Mouse (Mus musculus) hindbrain, embryonic 15.5 days (tissue): ENCODE measurements at regions not wholly inside any gene's neighbourhood (a gene's known extent, or its start where the extent isn't known, plus 50 kb on each side); places are given as distances from the start of the nearest gene placed in this dataset.

Source experiments
- ATAC-seq: fragments of 200-750 bp; cut with Nextera tagmentation; 2 replicates; pipeline ENCODE4 v1.8.0; 2017; ENCODE audit warnings: low read depth, moderate number of reproducible peaks, moderate TSS enrichment; ENCODE audit not compliant: low FRiP score
- H3K27ac ChIP-seq: fragments of 300-500 bp; sonication (generic); replicated peaks from 2 replicates; pipeline ENCODE4 v1.5.1; 2015; ENCODE audit warnings: mild to moderate bottlenecking, inconsistent platforms
- H3K27me3 ChIP-seq: fragments of 300-500 bp; sonication (generic); 2 replicates; pipeline ENCODE4 v1.6.1; 2015; ENCODE audit warnings: control low read depth, inconsistent platforms
- H3K36me3 ChIP-seq: fragments of 300-500 bp; sonication (generic); 2 replicates; pipeline ENCODE4 v1.6.1; 2015; ENCODE audit warnings: control low read depth, inconsistent platforms
- H3K4me1 ChIP-seq: fragments of 300-500 bp; sonication (generic); replicated peaks from 2 replicates; pipeline ENCODE4 v1.6.1; 2015; ENCODE audit warnings: control low read depth, inconsistent platforms
- H3K4me2 ChIP-seq: fragments of 300-500 bp; sonication (generic); 2 replicates; pipeline ENCODE4 v1.6.1; 2015; ENCODE audit warnings: moderate library complexity, mild to moderate bottlenecking, inconsistent platforms
- H3K4me3 ChIP-seq: fragments of 300-500 bp; sonication (generic); 2 replicates; pipeline ENCODE4 v1.5.1; 2015; ENCODE audit warnings: mild to moderate bottlenecking, inconsistent platforms
- H3K9ac ChIP-seq: fragments of 300-500 bp; sonication (generic); 2 replicates; pipeline ENCODE4 v1.6.1; 2015; ENCODE audit warnings: inconsistent platforms
- H3K9me3 ChIP-seq: fragments of 300-500 bp; sonication (generic); 2 replicates; pipeline ENCODE4 v1.6.1; 2016; ENCODE audit warnings: control low read depth, inconsistent platforms
- WGBS: fragments of 180-500 bp; shearing (Covaris S2); methylation state at CpG from one replicate; pipeline ENCODE4 v1.1.7; 2015; 5-methylcytosine and 5-hydroxymethylcytosine counted together

DNA sequence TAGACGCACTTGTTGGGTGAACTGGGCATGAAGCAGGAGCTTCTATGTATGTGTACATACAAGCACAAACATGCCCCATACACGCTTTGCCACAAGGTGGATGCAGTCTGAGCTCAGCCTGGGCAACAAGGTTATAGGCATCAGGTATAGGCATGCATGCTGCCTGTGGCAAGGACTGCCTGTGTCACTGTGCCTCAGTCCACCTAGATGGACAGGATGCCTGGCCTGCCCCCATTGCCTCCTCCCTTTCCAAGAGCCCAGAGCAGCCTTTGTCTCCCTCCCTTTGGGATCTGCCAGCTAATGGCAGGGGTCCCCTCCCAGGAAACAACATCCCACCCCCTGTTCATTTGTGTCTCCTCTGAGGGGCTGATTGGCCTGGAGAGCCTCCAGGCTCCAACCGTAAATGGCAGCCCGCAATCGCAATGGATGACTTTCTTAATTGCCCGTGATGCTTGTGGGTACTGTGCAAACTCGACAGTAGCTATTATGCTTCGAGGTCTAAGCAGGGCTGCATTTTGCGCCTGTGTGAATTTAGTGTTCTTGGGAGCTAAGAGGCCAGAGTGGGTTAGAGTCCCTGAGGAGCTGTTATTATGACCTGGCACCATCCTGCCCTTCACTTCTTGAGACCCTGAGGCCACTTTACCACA is 293.6 kb downstream of the Tns1 start:
- no peak overlapping the region for H3K27ac ChIP-seq

DNA sequence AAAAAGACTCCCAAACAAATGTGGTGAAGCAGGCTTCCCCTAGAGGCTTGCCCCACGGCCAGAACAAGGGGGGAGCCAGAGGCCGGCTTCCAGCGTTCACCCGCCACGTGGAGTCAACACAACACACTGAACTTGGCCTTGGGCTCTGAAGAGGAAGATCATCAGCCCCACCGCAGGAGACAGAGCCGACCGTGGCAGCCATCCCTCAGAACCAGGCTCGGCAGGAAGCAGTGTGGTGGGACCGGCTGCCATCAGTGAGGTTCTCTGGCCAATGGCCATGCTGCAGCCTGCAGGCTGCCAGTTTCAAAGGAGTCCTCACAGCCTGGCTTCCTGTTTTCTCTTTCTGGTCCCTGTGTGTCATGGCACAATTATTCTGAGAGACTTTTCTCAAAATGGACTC is 295.3 kb downstream of the Tns1 start:
- no peak for ATAC-seq
- no peaks in the 10 kb centered on the region for H3K9me3 ChIP-seq

More for the DNA sequence above, 293.6 kb downstream of the Tns1 start:
- peaks cover 14% of the 10 kb centered on the region for H3K4me1 ChIP-seq
- no peak overlapping the region for H3K9ac ChIP-seq
- no peaks in the 10 kb centered on the region for H3K27me3 ChIP-seq
- no peak overlapping the region for H3K4me3 ChIP-seq
- no peaks in the 10 kb centered on the region for H3K36me3 ChIP-seq
- no peaks in the 10 kb centered on the region for H3K9me3 ChIP-seq
- peak; percentile 57; the same call in 1 of the 2 replicates for ATAC-seq
- H3K4me2 ChIP-seq = no peak overlapping the region
- 52% methylated on average over 9 of the region's 9 CpGs for WGBS

DNA sequence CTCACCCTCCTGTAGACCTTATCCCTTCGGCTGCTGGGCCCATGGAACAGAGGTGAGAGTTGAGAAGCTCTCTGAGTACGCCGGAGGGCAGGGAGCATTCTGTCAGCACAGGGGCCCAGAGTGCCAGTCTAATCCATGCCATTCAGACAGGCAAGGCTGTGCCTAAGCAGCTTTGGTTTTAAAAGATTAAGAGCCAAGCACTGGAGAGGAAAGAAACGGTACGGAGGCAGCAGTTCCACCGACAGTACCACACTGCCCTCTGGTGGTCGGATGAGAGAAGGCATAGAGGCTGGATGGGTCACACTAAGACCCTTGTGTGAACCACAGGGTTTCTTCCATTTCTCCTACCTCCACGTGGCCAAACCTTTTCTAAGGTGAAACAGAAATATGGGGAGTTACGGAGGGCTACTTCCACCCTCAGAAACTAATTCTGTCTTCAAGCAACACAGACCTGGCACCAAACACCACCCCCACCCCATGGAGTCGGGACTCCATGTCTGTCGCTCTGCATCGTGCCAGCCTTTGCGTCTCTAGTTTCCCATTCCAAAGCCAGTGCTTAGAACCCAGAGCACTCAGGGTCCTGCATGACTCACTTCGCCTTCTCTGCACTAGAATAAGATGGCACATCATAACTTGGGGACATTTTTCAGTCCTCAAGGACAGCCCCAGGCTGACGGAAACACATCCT is 297.9 kb downstream of the Tns1 start:
- H3K4me2 ChIP-seq = no peak overlapping the region
- no peak overlapping the region; the same call in 1 of the 2 replicates for H3K27ac ChIP-seq
- ATAC-seq = peak; percentile 86
- 38% methylated on average over 15 of the region's 15 CpGs for WGBS
- no peak overlapping the region for H3K9ac ChIP-seq
- H3K36me3 ChIP-seq = no peaks in the 10 kb centered on the region
- H3K4me1 ChIP-seq = peaks cover 14% of the 10 kb centered on the region
- no peak overlapping the region for H3K4me3 ChIP-seq
- H3K27me3 ChIP-seq = no peaks in the 10 kb centered on the region
- no peaks in the 10 kb centered on the region for H3K9me3 ChIP-seq

More for the DNA sequence above, 295.3 kb downstream of the Tns1 start:
- WGBS = 35% methylated on average over 10 of the region's 10 CpGs
- no peak overlapping the region for H3K27ac ChIP-seq
- H3K4me3 ChIP-seq = no peak overlapping the region
- no peaks in the 10 kb centered on the region for H3K36me3 ChIP-seq
- H3K4me2 ChIP-seq = no peak overlapping the region; the same call in 1 of the 2 replicates
- H3K4me1 ChIP-seq = peaks cover 14% of the 10 kb centered on the region
- H3K27me3 ChIP-seq = no peaks in the 10 kb centered on the region
- no peak overlapping the region for H3K9ac ChIP-seq

DNA sequence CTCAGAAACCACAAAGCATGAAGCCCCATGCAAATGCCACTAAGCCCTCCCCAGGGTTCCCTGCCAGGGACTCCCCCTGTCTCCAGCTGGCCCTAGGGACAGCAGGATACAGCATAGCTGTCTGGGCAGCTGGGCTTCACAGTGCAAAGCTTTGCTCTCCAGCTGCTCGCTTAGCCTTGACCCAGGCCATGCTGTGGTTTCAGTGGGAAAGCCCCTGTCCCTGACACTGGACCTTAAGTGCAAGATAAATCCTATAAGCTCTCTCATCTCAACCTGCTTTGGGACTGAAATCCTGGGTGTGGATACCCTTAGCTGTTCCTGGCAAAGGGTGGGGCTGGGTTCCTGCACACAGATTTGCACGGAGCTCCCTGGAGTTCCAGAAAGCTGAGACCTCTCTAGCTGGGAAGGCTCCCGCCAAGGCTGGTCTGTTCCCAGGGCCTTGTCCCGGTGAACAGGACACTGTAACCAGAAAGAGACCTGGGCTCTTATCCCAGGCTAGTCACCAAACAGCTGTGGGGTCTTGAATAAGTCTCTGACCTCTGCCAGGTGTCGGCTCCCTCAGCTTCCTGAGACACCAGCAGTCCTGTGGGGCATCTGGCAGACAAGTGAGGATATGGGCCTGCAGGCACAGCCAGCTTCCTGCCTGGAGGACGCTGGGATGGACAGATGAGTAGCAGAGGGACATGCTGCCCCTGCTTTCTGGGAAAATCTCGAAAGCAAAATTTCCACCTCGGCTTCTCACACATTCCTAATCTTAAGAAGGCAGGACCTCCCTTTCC is 299.7 kb downstream of the Tns1 start:
- no peak for ATAC-seq
- no peak overlapping the region for H3K27ac ChIP-seq
- WGBS = 58% methylated on average over 8 of the region's 8 CpGs
- no peaks in the 10 kb centered on the region for H3K27me3 ChIP-seq
- no peaks in the 10 kb centered on the region for H3K36me3 ChIP-seq
- H3K4me2 ChIP-seq = no peak overlapping the region
- H3K9me3 ChIP-seq = no peaks in the 10 kb centered on the region
- no peak overlapping the region for H3K4me3 ChIP-seq
- peaks cover 8% of the 10 kb centered on the region for H3K4me1 ChIP-seq
- H3K9ac ChIP-seq = no peak overlapping the region

DNA sequence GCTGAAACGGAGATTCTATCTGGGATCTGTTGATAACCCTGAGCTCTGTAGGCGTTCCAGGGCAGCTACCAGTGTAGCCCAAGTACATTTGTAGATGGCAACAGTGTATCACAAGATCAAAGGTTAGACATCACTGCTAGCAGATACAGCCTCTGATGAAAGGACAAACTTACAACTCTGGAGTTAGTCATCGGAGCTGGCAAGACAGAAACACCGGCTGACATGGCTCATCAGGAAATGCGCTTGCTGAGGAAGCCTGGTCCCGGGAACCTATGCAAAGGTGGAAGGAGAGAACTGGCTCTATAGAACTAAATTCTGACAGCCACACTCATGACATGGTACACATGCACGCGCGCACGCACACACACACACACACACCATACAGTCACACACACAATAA is 300.5 kb downstream of the Tns1 start:
- Histone ChIP-seq H3K4me3 (no peak overlapping the region), H3K4me2 (no peak overlapping the region), H3K27me3 (no peaks in the 10 kb centered on the region), H3K27ac (no peak overlapping the region), H3K9me3 (no peaks in the 10 kb centered on the region), H3K36me3 (no peaks in the 10 kb centered on the region), H3K4me1 (peaks cover 5% of the 10 kb centered on the region), H3K9ac (no peak overlapping the region)
- ATAC-seq = no peak
- WGBS = 91% methylated on average over 10 of the region's 10 CpGs

DNA sequence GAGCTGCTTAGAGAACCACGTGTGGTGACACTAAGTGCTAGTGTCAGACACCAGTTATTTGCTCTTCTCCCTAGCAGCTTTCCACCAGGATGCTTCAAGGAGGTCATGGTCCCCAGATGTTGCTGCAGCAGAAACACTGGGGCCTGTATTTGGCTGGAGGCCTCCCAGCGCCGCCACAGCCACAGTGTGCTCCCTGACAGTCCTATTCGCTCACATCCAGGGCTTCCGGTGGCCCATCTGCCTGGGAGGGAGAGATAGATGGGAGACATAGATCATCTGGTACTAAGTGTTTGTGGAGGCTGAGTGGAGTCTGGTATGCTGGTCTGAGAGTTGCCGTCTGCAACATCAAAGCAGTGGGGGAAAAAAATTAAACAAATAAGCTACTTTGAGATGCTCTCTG is 301.6 kb downstream of the Tns1 start:
- ATAC-seq = no peak
- H3K9ac ChIP-seq = no peak overlapping the region
- no peak overlapping the region for H3K4me2 ChIP-seq
- peaks cover 5% of the 10 kb centered on the region for H3K4me1 ChIP-seq
- no peaks in the 10 kb centered on the region for H3K36me3 ChIP-seq
- no peak overlapping the region for H3K4me3 ChIP-seq
- no peaks in the 10 kb centered on the region for H3K9me3 ChIP-seq
- WGBS = 62% methylated on average over 6 of the region's 6 CpGs
- H3K27ac ChIP-seq = no peak overlapping the region
- H3K27me3 ChIP-seq = no peaks in the 10 kb centered on the region

DNA sequence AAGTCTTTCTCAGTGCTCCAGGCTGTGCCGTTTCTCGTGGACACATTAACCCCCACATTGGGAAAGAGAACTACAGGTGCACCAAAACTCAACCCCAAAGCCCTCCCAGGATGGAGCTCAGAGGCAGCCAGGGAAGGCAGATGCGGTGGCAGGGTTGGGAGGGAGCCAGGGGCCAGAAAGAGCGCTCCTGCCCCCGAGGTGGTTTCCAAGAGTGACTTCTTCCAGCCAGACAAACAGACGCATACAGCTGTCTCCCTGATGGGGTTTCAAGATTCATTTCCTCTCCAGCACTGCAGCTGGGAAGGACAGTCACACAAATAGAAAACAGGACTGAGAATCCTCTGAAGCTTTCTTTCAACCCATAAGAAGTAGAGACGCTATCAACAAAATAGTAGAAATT is 303.5 kb downstream of the Tns1 start:
- ATAC-seq = no peak
- no peak overlapping the region for H3K9ac ChIP-seq
- 73% methylated on average over 7 of the region's 7 CpGs for WGBS

DNA sequence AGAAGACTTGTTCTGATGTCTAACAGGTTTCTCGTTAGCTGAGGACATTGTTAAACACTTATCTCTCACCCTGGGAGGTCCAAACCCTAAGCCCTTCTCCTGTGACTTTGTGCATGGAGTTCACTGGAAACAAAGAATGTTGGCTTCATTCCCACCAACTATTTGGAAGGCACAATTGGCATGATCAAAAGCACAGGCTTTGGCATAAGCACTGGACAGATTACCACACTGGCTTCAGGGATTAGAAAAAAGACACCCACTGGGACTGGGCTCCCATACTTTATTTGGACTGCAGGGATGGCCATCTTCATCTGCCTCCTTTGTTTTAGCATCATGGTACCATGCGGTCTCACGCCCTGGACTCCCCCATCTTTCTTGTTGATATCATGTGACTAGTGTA is 317.0 kb downstream of the Tns1 start:
- Histone ChIP-seq H3K4me1 (no peaks in the 10 kb centered on the region), H3K4me3 (no peak overlapping the region), H3K9me3 (no peaks in the 10 kb centered on the region), H3K36me3 (no peaks in the 10 kb centered on the region), H3K4me2 (no peak overlapping the region), H3K27ac (no peak overlapping the region), H3K27me3 (no peaks in the 10 kb centered on the region), H3K9ac (no peak overlapping the region)
- no peak for ATAC-seq
- WGBS = 80% methylated on average over 3 of the region's 3 CpGs

More for the DNA sequence above, 303.5 kb downstream of the Tns1 start:
- Histone ChIP-seq H3K4me3 (no peak overlapping the region), H3K27ac (no peak overlapping the region), H3K36me3 (no peaks in the 10 kb centered on the region), H3K4me2 (no peak overlapping the region), H3K27me3 (no peaks in the 10 kb centered on the region), H3K4me1 (no peaks in the 10 kb centered on the region), H3K9me3 (no peaks in the 10 kb centered on the region)

DNA sequence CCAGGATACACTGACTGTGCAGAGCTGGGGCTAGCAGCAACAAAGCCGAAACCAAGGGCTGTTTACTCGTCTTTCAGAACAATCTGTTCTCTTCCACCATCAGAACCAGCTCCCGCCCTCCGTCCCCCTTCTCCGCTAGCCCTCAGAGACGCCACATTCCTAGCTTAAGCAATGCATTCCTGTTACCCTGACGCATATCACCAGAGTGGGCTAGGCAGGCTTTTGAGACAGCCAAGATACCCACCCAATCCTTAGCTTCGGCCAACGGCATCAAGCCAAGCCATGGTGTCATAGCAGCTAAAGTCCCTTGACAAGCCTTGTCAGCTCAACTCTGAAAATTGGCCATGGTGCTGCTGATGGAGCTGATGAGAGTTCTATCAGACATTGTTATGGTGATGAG is 319.1 kb downstream of the Tns1 start:
- ATAC-seq = no peak
- no peak overlapping the region for H3K4me3 ChIP-seq
- no peak overlapping the region for H3K9ac ChIP-seq
- H3K4me1 ChIP-seq = no peaks in the 10 kb centered on the region
- H3K27me3 ChIP-seq = no peaks in the 10 kb centered on the region
- H3K36me3 ChIP-seq = no peaks in the 10 kb centered on the region
- H3K27ac ChIP-seq = no peak overlapping the region
- H3K4me2 ChIP-seq = no peak overlapping the region
- WGBS = 82% methylated on average over 9 of the region's 9 CpGs
- H3K9me3 ChIP-seq = no peaks in the 10 kb centered on the region

DNA sequence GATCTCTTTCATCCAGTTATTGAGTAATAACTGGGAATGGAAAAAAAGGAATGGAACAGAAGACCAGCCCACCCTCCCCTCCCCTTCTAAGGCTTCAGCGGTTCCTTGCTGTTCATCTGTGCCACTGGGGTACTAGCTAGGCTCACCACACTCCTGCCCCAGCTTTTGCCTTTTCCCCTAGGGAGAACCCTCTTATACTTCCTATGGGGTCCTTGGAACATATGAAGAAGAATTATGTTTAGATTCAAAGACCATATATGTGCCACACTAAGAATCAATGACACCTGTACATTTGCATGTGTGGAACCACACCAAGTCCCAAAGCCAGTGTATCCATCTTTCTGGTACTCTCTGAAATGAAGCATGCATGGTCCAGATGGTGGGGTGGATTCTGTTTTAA is 324.3 kb downstream of the Tns1 start:
- H3K4me1 ChIP-seq = no peaks in the 10 kb centered on the region
- H3K27me3 ChIP-seq = no peaks in the 10 kb centered on the region
- H3K27ac ChIP-seq = no peak overlapping the region
- no peak overlapping the region for H3K9ac ChIP-seq
- H3K9me3 ChIP-seq = no peaks in the 10 kb centered on the region
- WGBS = 73% methylated on average over 1 of the region's 1 CpGs
- H3K4me3 ChIP-seq = no peak overlapping the region
- no peak for ATAC-seq
- H3K36me3 ChIP-seq = no peaks in the 10 kb centered on the region
- H3K4me2 ChIP-seq = no peak overlapping the region

DNA sequence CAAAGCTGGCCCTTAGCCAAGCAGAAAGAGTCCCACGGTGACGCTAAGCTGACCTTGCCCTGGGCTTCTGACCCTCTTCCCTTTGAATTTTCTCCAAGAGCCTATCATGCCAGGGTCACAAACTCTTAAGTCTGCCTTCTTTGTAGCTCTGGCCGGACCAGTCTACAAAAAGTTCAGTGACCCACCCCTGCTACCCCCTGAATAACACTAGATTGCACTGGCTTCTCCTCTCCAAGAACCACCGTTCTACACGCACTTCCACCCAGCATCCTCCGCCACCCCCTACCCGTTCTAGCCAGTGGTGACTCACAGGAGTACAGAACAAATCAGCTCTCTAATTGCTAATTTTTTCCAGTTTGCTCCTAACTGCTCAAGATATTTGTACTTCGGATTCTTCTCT is 325.0 kb downstream of the Tns1 start:
- Histone ChIP-seq H3K27ac (no peak overlapping the region), H3K9me3 (no peaks in the 10 kb centered on the region), H3K27me3 (no peaks in the 10 kb centered on the region), H3K4me3 (no peak overlapping the region), H3K36me3 (no peaks in the 10 kb centered on the region), H3K9ac (no peak overlapping the region), H3K4me2 (no peak overlapping the region), H3K4me1 (no peaks in the 10 kb centered on the region)
- ATAC-seq = no peak
- 64% methylated on average over 8 of the region's 8 CpGs for WGBS

DNA sequence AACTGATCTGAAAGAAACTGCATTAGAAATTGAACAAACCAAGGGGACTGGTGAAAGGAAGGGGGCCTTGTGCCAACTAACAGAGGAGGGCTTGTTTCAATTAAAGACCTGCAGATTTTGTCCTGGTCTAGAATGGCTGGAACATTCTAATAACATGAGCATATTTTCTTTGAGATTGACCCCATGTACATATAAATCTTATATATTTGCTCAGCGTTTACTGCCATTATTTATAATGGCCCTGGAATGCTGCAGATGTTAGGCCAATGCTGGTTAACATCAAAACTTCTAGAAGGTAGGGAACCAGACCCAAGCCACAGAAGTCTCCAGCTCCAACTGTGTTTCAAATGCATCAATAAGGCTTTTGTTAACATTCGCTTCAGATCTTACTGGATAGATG is 326.4 kb downstream of the Tns1 start:
- no peak overlapping the region for H3K9ac ChIP-seq
- no peaks in the 10 kb centered on the region for H3K36me3 ChIP-seq
- no peak for ATAC-seq
- WGBS = 91% methylated on average over 2 of the region's 2 CpGs
- H3K27me3 ChIP-seq = no peaks in the 10 kb centered on the region
- H3K4me2 ChIP-seq = no peak overlapping the region
- H3K4me3 ChIP-seq = no peak overlapping the region
- H3K27ac ChIP-seq = no peak overlapping the region
- H3K4me1 ChIP-seq = no peaks in the 10 kb centered on the region
- H3K9me3 ChIP-seq = no peaks in the 10 kb centered on the region
